Mouse (Mus musculus) hindbrain, postnatal 0 days (tissue): ENCODE measurements around the gene Eme2. TPM values are rescaled to one million over a fixed set of nuclear protein-coding genes. Genes with fewer than 3 reads are reported as not detected.
A peak's percentile ranks its signal among the peaks of the same experiment; 100 is the strongest.
"Not testable (repeated sequence)": the region's sequence is repeated elsewhere in the genome, so short reads cannot be mapped to it uniquely, and the experiment has no call there.

Experiments used
- ATAC-seq: fragments of 200-750 bp; cut with Nextera tagmentation; 2 replicates; pipeline ENCODE4 v1.8.0; 2017; ENCODE audit warnings: mild to moderate bottlenecking, moderate TSS enrichment, moderate library complexity
- DNase-seq: peaks from one replicate; pipeline ENCODE4 v3.0.0-alpha.2; 2015; ENCODE audit warnings: low spot score
- H3K27ac ChIP-seq: fragments of 300-500 bp; sonication (generic); 2 replicates; pipeline ENCODE4 v1.5.1; 2014; ENCODE audit warnings: mild to moderate bottlenecking
- H3K27me3 ChIP-seq: fragments of 300-500 bp; sonication (generic); 2 replicates; pipeline ENCODE4 v1.6.1; 2014; ENCODE audit warnings: low read length, mixed read lengths; ENCODE audit not compliant: insufficient read depth
- H3K36me3 ChIP-seq: fragments of 300-500 bp; sonication (generic); 2 replicates; pipeline ENCODE4 v1.6.1; 2014; ENCODE audit warnings: low read length, mixed read lengths; ENCODE audit not compliant: insufficient read depth
- H3K4me1 ChIP-seq: fragments of 300-500 bp; sonication (generic); 2 replicates; pipeline ENCODE4 v1.6.1; 2014; ENCODE audit warnings: antibody characterized with exemption, low read length, mixed read lengths; ENCODE audit not compliant: insufficient read depth
- H3K4me2 ChIP-seq: fragments of 300-500 bp; sonication (generic); 2 replicates; pipeline ENCODE4 v1.6.1; 2014; ENCODE audit warnings: low read depth, mild to moderate bottlenecking, low read length, moderate library complexity, mixed read lengths
- H3K4me3 ChIP-seq: fragments of 300-500 bp; sonication (generic); 2 replicates; pipeline ENCODE4 v1.5.1; 2014; ENCODE audit warnings: low read length
- H3K9ac ChIP-seq: fragments of 300-500 bp; sonication (generic); replicated peaks from 2 replicates; pipeline ENCODE4 v1.6.1; 2014; ENCODE audit warnings: mild to moderate bottlenecking, low read length, moderate library complexity, mixed read lengths
- H3K9me3 ChIP-seq: fragments of 300-500 bp; sonication (generic); 2 replicates; pipeline ENCODE4 v1.6.1; 2016; ENCODE audit warnings: low read length, mixed read lengths
- CTCF ChIP-seq: IDR thresholded peaks from 2 replicates; pipeline ENCODE4 v1.5.1; 2016; ENCODE audit warnings: antibody characterized with exemption, control low read depth, low read depth
- WGBS: fragments of 180-500 bp; shearing (Covaris S2); extraction: QIAGEN DNeasy Blood & Tissue Kit; methylation state at CpG from one replicate; pipeline ENCODE4 v1.1.7; 2014; 5-methylcytosine and 5-hydroxymethylcytosine counted together
- polyA plus RNA-seq: library from polyadenylated mRNA; unstranded; fragments of >200 nt; fragmentation: Nextera tagmentation; extraction: Ambion mirVana; gene quantifications from 2 replicates; pipeline ENCODE4 v1.2.1, GENCODE M21; 2015
- total RNA-seq: library from RNA; depleted of rRNA; stranded (reverse); fragments of >200 nt; gene quantifications from 2 replicates; pipeline ENCODE4 v1.2.3, GENCODE M21; 2014; rRNA removed

Gene Eme2
- total RNA-seq (34.9 and 49.5 TPM in 2 replicates), polyA plus RNA-seq (21.4 and 24.3 TPM in 2 replicates)

- H3K36me3 ChIP-seq, result peaks cover 40% of the 10 kb centered on the region
- peak within 1 kb of the TSS; percentile 93 for H3K27ac ChIP-seq
- no peak for TF ChIP-seq CTCF
- no peaks in the 10 kb centered on the region for H3K9me3 ChIP-seq
- DNase-seq (peak; percentile 95), ATAC-seq (peak; percentile 76)
- peak within 1 kb of the TSS; percentile 95 for H3K9ac ChIP-seq
- WGBS, result under 1% methylated on average over 62 of the region's 62 CpGs
- peak within 1 kb of the TSS; percentile 91 for H3K4me3 ChIP-seq
- peaks cover 19% of the 10 kb centered on the region for H3K4me1 ChIP-seq
- no peaks in the 10 kb centered on the region for H3K27me3 ChIP-seq
- peak within 1 kb of the TSS; percentile 99 for H3K4me2 ChIP-seq
These were observed at the start of gene Eme2, which contains the start of gene Mrps34 for GRCm38 (mm10) chr17:24894995-24895547. Gene Eme2 (minus strand): TSS chr17:24895087. Gene Mrps34 (plus strand): TSS chr17:24895116.

GRCm38 (mm10) chr17:24943589-24943988 lies 48.7 kb upstream of the Eme2 start:
- H3K4me1 ChIP-seq, ATAC-seq, H3K4me3 ChIP-seq, H3K4me2 ChIP-seq, DNase-seq, H3K27ac ChIP-seq, H3K9ac ChIP-seq, H3K27me3 ChIP-seq, H3K9me3 ChIP-seq: not testable (repeated sequence)
- H3K36me3 ChIP-seq, result peaks cover 19% of the 10 kb centered on the region
- WGBS, result 85% methylated on average over 1 of the region's 1 CpGs

GRCm38 (mm10) chr17:24943036-24943435 lies 48.1 kb upstream of the Eme2 start:
- no peaks in the 10 kb centered on the region for H3K9me3 ChIP-seq
- no peak for TF ChIP-seq CTCF
- no peak overlapping the region for H3K4me2 ChIP-seq
- H3K27me3 ChIP-seq, result no peaks in the 10 kb centered on the region
- 88% methylated on average over 7 of the region's 7 CpGs for WGBS
- peaks cover 13% of the 10 kb centered on the region for H3K36me3 ChIP-seq
- no peaks in the 10 kb centered on the region for H3K4me1 ChIP-seq
- no peak overlapping the region for H3K9ac ChIP-seq
- no peak for DNase-seq
- ATAC-seq, result no peak
- H3K27ac ChIP-seq, result no peak overlapping the region
- no peak overlapping the region for H3K4me3 ChIP-seq

DNA sequence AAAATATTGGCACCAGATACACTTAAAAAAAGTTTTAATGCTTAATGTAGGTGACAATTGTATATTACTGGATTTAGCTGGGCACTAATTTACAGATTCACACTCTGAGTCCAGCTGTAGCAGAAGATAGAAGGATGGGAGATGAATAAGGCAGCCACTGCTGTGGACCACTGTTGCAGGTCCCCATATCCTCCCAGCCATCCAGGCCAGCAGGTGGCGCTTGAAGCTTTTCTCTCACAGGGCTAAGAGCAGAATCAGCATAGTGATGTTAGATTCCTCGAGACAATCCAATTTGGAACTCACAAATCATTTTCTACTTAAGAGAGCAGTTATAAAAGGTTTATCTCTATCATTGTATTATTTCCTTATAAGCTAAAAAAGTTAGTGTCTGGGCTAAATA lies 47.6 kb upstream of the Eme2 start:
- not testable (repeated sequence) for H3K4me1 ChIP-seq, H3K4me2 ChIP-seq, H3K27ac ChIP-seq, H3K9me3 ChIP-seq, H3K9ac ChIP-seq, H3K36me3 ChIP-seq, H3K4me3 ChIP-seq, H3K27me3 ChIP-seq
- DNase-seq (peak; percentile 15), ATAC-seq (peak; percentile 77)
- TF ChIP-seq CTCF, result peak; percentile 72
- WGBS, result 17% methylated on average over 2 of the region's 2 CpGs

GRCm38 (mm10) chr17:24937266-24937665 lies 42.4 kb upstream of the Eme2 start:
- Histone ChIP-seq H3K27ac (peak overlapping the region; percentile 92), H3K36me3 (no peaks in the 10 kb centered on the region), H3K4me2 (peak overlapping the region; percentile 77), H3K9ac (peak overlapping the region; percentile 83), H3K27me3 (no peaks in the 10 kb centered on the region), H3K4me1 (peaks cover 13% of the 10 kb centered on the region), H3K9me3 (no peaks in the 10 kb centered on the region), H3K4me3 (peak overlapping the region; percentile 83)
- no peak for DNase-seq
- peak; percentile 46 for TF ChIP-seq CTCF
- no peak for ATAC-seq
- 44% methylated on average over 6 of the region's 6 CpGs for WGBS

- TF ChIP-seq CTCF, result peak; percentile 32
- ATAC-seq, result peak; percentile 98
- Histone ChIP-seq H3K36me3 (no peaks in the 10 kb centered on the region), H3K9ac (peak within 1 kb of the TSS; percentile 83), H3K4me3 (peak within 1 kb of the TSS; percentile 83), H3K9me3 (no peaks in the 10 kb centered on the region), H3K27ac (peak within 1 kb of the TSS; percentile 92), H3K4me2 (peak within 1 kb of the TSS; percentile 77), H3K27me3 (no peaks in the 10 kb centered on the region), H3K4me1 (peaks cover 13% of the 10 kb centered on the region)
- whole genome bisulfite sequencing, result under 1% methylated on average over 78 of the region's 78 CpGs
- peak; percentile 97 for DNase-seq
These were observed 41.7 kb upstream of the Eme2 start, which contains the start of gene Mapk8ip3 for GRCm38 (mm10) chr17:24936259-24937237. Gene Mapk8ip3 (minus strand): TSS chr17:24936977.
